Mouse (Mus musculus): ENCODE measurements at regions not wholly inside any gene's neighbourhood (a gene's known extent, or its start where the extent isn't known, plus 50 kb on each side); places are given as distances from the start of the nearest gene placed in this dataset.

DNA sequence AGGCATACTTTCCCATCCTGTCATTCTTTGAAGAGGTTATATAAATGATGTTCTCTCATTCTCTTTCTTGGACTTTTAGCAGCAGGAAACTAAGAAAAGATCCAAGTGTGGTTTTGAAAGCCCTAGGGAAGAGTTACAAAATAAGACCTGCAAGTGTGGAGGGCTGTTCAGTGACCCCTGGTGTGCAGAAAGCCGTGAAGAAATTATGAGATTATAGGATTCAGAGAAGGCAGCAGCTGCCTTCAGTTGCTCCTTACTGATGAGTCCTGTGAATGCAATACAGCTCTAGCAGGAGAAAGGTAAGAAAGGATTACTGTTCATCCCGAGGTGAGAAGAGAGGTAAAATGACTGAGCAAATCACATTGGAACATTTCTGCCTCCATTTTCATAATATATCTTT is 130.7 kb downstream of the Gm11232 start:
- TF ChIP-seq CTCF (IDR thresholded peaks at IDR 0.05; ENCODE audit: low read depth, low read length) (no peak), POLR2A (IDR thresholded peaks at IDR 0.05; ENCODE audit: extremely low read depth, insufficient read depth, low read length) (no peak)
